Mouse (Mus musculus) limb, embryonic 11.5 days (tissue): ENCODE measurements at regions not wholly inside any gene's neighbourhood (a gene's known extent, or its start where the extent isn't known, plus 50 kb on each side); places are given as distances from the start of the nearest gene placed in this dataset.
A peak's percentile ranks its signal among the peaks of the same experiment; 100 is the strongest.

Source experiments
- ATAC-seq: fragments of 200-750 bp; cut with Nextera tagmentation; 2 replicates; pipeline ENCODE4 v1.8.0; 2017; ENCODE audit warnings: low read depth; ENCODE audit not compliant: insufficient number of reproducible peaks, low FRiP score, low TSS enrichment
- DNase-seq: peaks from one replicate; pipeline ENCODE4 v3.0.0-alpha.2; 2015; ENCODE audit warnings: low spot score
- H3K27ac ChIP-seq: fragments of 300-500 bp; sonication (generic); replicated peaks from 2 replicates; pipeline ENCODE4 v1.5.1; 2014; ENCODE audit warnings: low read depth, mild to moderate bottlenecking, low read length
- H3K27me3 ChIP-seq: fragments of 300-500 bp; sonication (generic); 2 replicates; pipeline ENCODE4 v1.6.1; 2014; ENCODE audit warnings: mild to moderate bottlenecking, low read length, mixed read lengths; ENCODE audit not compliant: control insufficient read depth, insufficient read depth
- H3K36me3 ChIP-seq: fragments of 300-500 bp; sonication (generic); 2 replicates; pipeline ENCODE4 v1.6.1; 2014; ENCODE audit warnings: mild to moderate bottlenecking, low read length, moderate library complexity, mixed read lengths; ENCODE audit not compliant: control insufficient read depth, insufficient read depth
- H3K4me1 ChIP-seq: fragments of 300-500 bp; sonication (generic); 2 replicates; pipeline ENCODE4 v1.6.1; 2014; ENCODE audit warnings: low read length, mixed read lengths; ENCODE audit not compliant: control insufficient read depth, insufficient read depth
- H3K4me2 ChIP-seq: fragments of 300-500 bp; sonication (generic); 2 replicates; pipeline ENCODE4 v1.6.1; 2014; ENCODE audit warnings: low read depth, mild to moderate bottlenecking, moderate library complexity; ENCODE audit not compliant: severe bottlenecking
- H3K4me3 ChIP-seq: fragments of 300-500 bp; sonication (generic); 2 replicates; pipeline ENCODE4 v1.5.1; 2014; ENCODE audit warnings: low read depth, low read length
- H3K9ac ChIP-seq: fragments of 300-500 bp; sonication (generic); 2 replicates; pipeline ENCODE4 v1.6.1; 2014; ENCODE audit warnings: mild to moderate bottlenecking, low read length
- H3K9me3 ChIP-seq: fragments of 300-500 bp; sonication (generic); 2 replicates; pipeline ENCODE4 v1.6.1; 2016; ENCODE audit warnings: low read length; ENCODE audit not compliant: control insufficient read depth
- WGBS: fragments of 180-500 bp; shearing (Covaris S2); extraction: QIAGEN DNeasy Blood & Tissue Kit; methylation state at CpG from one replicate; pipeline ENCODE4 v1.1.7; 2014; 5-methylcytosine and 5-hydroxymethylcytosine counted together

DNA sequence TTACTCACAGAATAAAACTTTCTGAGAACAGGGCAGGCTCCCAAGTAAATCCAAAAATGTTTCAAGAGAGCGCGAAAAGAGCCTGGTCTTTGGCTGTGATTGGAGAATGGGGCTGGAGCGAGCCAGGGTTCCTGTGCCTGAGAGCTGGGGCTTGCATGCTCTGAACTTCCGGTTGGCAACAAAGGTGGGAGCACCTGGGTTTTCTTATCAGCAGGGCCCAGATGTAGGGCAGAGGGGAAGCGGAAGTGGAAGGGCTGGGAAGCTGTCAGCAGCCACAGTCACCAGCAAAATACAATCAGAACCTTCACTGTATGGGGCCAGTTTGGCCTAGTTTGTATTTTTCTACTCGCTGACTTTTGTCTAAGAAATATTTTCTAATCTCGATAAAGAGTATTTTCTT, 193.9 kb downstream of the Mtx2 start:
- Histone ChIP-seq H3K4me1 (peaks cover 5% of the 10 kb centered on the region; the same call in 1 of the 2 replicates), H3K27ac (no peak overlapping the region), H3K4me3 (no peak overlapping the region), H3K4me2 (no peak overlapping the region), H3K9me3 (no peaks in the 10 kb centered on the region), H3K9ac (no peak overlapping the region), H3K27me3 (peaks cover 2% of the 10 kb centered on the region; the same call in 1 of the 2 replicates), H3K36me3 (no peaks in the 10 kb centered on the region)
- DNase-seq (no peak), ATAC-seq (no peak)
- WGBS: 85% methylated on average over 7 of the region's 7 CpGs

- Histone ChIP-seq H3K4me2 (no peak overlapping the region), H3K27me3 (no peaks in the 10 kb centered on the region), H3K4me1 (0 out of 2 replicates have a peak, but pooled peaks cover 5% of the 10 kb centered on the region), H3K4me3 (no peak overlapping the region), H3K9me3 (no peaks in the 10 kb centered on the region), H3K36me3 (no peaks in the 10 kb centered on the region), H3K9ac (no peak overlapping the region), H3K27ac (no peak overlapping the region)
- DNase-seq (no peak), ATAC-seq (no peak)
- 40% methylated on average over 7 of the region's 7 CpGs for WGBS
Measured at GRCm38 (mm10) chr2:75021639-75022038, 196.0 kb downstream of the Mtx2 start.

GRCm38 (mm10) chr2:75028151-75028550, 202.5 kb downstream of the Mtx2 start:
- ATAC-seq (no peak), DNase-seq (no peak)
- Histone ChIP-seq H3K4me2 (no peak overlapping the region), H3K4me3 (no peak overlapping the region), H3K9ac (no peak overlapping the region), H3K4me1 (peaks cover 6% of the 10 kb centered on the region; the same call in 1 of the 2 replicates), H3K9me3 (no peaks in the 10 kb centered on the region), H3K36me3 (no peaks in the 10 kb centered on the region), H3K27me3 (no peaks in the 10 kb centered on the region), H3K27ac (no peak overlapping the region)
- 82% methylated on average over 10 of the region's 10 CpGs for WGBS

DNA sequence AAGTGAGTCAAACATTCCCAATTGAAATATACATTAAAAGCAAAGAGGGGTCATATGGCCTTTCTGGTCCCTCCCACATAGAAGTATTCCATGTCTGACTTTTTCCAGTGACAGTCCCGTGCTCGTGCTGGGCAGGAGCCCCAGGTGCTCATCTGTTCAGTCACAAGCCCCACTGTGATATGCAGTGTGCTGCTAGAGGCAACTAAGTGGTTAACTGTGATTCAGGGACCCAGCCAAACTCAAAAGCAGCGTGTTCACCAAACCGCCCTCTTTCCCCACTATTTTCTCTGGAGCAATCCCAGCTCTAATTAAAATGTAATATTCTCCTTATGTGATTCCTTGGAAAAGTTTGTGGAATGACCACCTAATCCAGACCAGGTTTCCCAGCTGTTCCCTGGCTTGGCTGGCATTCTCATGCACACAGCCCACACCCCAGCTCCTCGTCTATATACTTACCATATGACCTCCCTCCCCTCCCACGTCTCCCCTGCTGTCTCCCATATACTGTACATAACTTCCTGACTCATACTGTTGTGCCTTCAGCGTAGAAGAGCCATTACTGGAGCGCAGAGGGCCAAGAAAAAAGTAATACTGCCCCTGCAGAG, 203.6 kb downstream of the Mtx2 start:
- H3K9me3 ChIP-seq: no peaks in the 10 kb centered on the region
- DNase-seq (peak; percentile 69), ATAC-seq (peak; percentile 87)
- H3K4me2 ChIP-seq: no peak overlapping the region
- H3K36me3 ChIP-seq: no peaks in the 10 kb centered on the region
- peaks cover 6% of the 10 kb centered on the region; the same call in 1 of the 2 replicates for H3K4me1 ChIP-seq
- no peak overlapping the region for H3K9ac ChIP-seq
- no peak overlapping the region for H3K4me3 ChIP-seq
- no peak overlapping the region for H3K27ac ChIP-seq
- H3K27me3 ChIP-seq: no peaks in the 10 kb centered on the region
- WGBS: 12% methylated on average over 8 of the region's 8 CpGs

- Histone ChIP-seq H3K4me3 (no peak overlapping the region), H3K9ac (no peak overlapping the region), H3K4me2 (no peak overlapping the region), H3K4me1 (peaks cover 8% of the 10 kb centered on the region; the same call in 1 of the 2 replicates), H3K27me3 (no peaks in the 10 kb centered on the region), H3K36me3 (no peaks in the 10 kb centered on the region), H3K9me3 (no peaks in the 10 kb centered on the region), H3K27ac (no peak overlapping the region)
- ATAC-seq: no peak
- DNase-seq: peak; percentile 53
- WGBS: 20% methylated on average over 3 of the region's 3 CpGs
Measured at GRCm38 (mm10) chr2:75034708-75035107, 209.1 kb downstream of the Mtx2 start.

DNA sequence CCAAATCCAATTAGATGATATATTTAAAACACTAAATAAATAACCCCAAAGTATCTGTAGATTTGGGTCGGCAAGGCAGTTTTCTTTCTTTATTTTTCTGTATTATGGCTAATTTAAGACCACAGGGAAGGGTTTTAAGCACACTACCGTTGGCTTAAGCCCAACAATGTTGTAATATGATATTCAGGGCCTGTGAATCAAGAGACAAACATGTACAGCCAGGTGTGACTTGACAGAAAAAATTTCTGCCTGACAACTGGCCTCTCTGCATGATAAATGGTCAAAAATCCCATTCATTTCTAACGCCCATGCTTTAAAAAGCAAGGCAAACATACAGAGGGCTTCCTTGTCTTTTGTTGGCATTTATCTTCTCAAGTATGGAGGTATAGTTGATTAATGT, 213.5 kb downstream of the Mtx2 start:
- Histone ChIP-seq H3K4me3 (no peak overlapping the region), H3K9ac (no peak overlapping the region), H3K27ac (no peak overlapping the region), H3K4me2 (no peak overlapping the region), H3K36me3 (no peaks in the 10 kb centered on the region), H3K4me1 (peaks cover 7% of the 10 kb centered on the region; the same call in 1 of the 2 replicates), H3K27me3 (no peaks in the 10 kb centered on the region), H3K9me3 (no peaks in the 10 kb centered on the region)
- ATAC-seq (no peak), DNase-seq (no peak)
- 44% methylated on average over 3 of the region's 3 CpGs for WGBS

GRCm38 (mm10) chr2:75046892-75047291, 221.3 kb downstream of the Mtx2 start:
- WGBS: 90% methylated on average over 6 of the region's 6 CpGs
- Histone ChIP-seq H3K4me3 (no peak overlapping the region), H3K4me2 (no peak overlapping the region), H3K9ac (no peak overlapping the region), H3K4me1 (0 out of 2 replicates have a peak, but pooled peaks cover 2% of the 10 kb centered on the region), H3K9me3 (no peaks in the 10 kb centered on the region), H3K27me3 (no peaks in the 10 kb centered on the region), H3K36me3 (no peaks in the 10 kb centered on the region), H3K27ac (no peak overlapping the region)
- ATAC-seq: no peak
- no peak for DNase-seq

- no peak overlapping the region for H3K4me2 ChIP-seq
- H3K36me3 ChIP-seq: no peaks in the 10 kb centered on the region
- no peaks in the 10 kb centered on the region for H3K9me3 ChIP-seq
- H3K27me3 ChIP-seq: 0 out of 2 replicates have a peak, but pooled peaks cover 3% of the 10 kb centered on the region
- H3K4me1 ChIP-seq: 0 out of 2 replicates have a peak, but pooled peaks cover 2% of the 10 kb centered on the region
- ATAC-seq (no peak), DNase-seq (no peak)
- no peak overlapping the region for H3K4me3 ChIP-seq
- 39% methylated on average over 6 of the region's 6 CpGs for WGBS
- H3K9ac ChIP-seq: no peak overlapping the region
- H3K27ac ChIP-seq: no peak overlapping the region
Measured at GRCm38 (mm10) chr2:75048071-75048470, 222.5 kb downstream of the Mtx2 start.
